Mouse (Mus musculus) liver, postnatal 0 days (tissue): ENCODE results near the gene Sh3bp4.

ENCODE experiments used
- CTCF ChIP-seq: sonication (generic); IDR thresholded peaks from 2 replicates; pipeline ENCODE4 v1.5.1; 2016; ENCODE audit warnings: antibody characterized with exemption, low read depth
- EP300 ChIP-seq: IDR thresholded peaks from 2 replicates; pipeline ENCODE4 v1.6.1; 2016; ENCODE audit warnings: antibody characterized with exemption, low read depth, mild to moderate bottlenecking

GRCm38 (mm10) chr1:89133717-89134116 lies 63.5 kb downstream of the Sh3bp4 start:
- TF ChIP-seq CTCF (no peak), EP300 (no peak)
